Mouse (Mus musculus) CH12.LX (cell line): ENCODE measurements around the gene Morf4l1.

ENCODE experiments used
- CHD2 ChIP-seq: IDR thresholded peaks from 2 replicates; pipeline ENCODE4 v1.6.1; 2011; ENCODE audit warnings: low read length, improper control_type of control experiment
- CTCF ChIP-seq, 2 experiments: IDR thresholded peaks in 1 of 2; conservative IDR thresholded peaks in 1 of 2; 2 replicates each; pipeline ENCODE4 v1.5.1; 2011 to 2012; ENCODE audit warnings: low read depth in 2 of 2, low read length in 2 of 2, improper control_type of control experiment in 1 of 2, inconsistent platforms in 1 of 2, mild to moderate bottlenecking in 1 of 2, moderate library complexity in 1 of 2
- EP300 ChIP-seq: IDR thresholded peaks from 2 replicates; pipeline ENCODE4 v1.6.1; 2011; ENCODE audit warnings: low read length, improper control_type of control experiment
- HCFC1 ChIP-seq: IDR thresholded peaks from 2 replicates; pipeline ENCODE4 v1.6.1; 2012; ENCODE audit warnings: low read depth, mild to moderate bottlenecking, inconsistent platforms, low read length, improper control_type of control experiment
- MAX ChIP-seq: IDR thresholded peaks from 2 replicates; pipeline ENCODE4 v1.6.1; 2011; ENCODE audit warnings: low read length, improper control_type of control experiment
- MEF2A ChIP-seq: IDR thresholded peaks from 2 replicates; pipeline ENCODE4 v1.6.1; 2014; ENCODE audit warnings: low read depth, mild to moderate bottlenecking, inconsistent platforms, low read length, improper control_type of control experiment, borderline replicate concordance
- MXI1 ChIP-seq: IDR thresholded peaks from 2 replicates; pipeline ENCODE4 v1.6.1; 2011; ENCODE audit warnings: mild to moderate bottlenecking, low read depth, low read length, improper control_type of control experiment
- POLR2A ChIP-seq: IDR thresholded peaks from 2 replicates; pipeline ENCODE4 v1.6.1; 2011; ENCODE audit warnings: low read depth, mild to moderate bottlenecking, improper control_type of control experiment, low read length
- RAD21 ChIP-seq: IDR thresholded peaks from 2 replicates; pipeline ENCODE4 v1.6.1; 2011; ENCODE audit warnings: low read depth, mild to moderate bottlenecking, low read length, improper control_type of control experiment, moderate library complexity
- TBP ChIP-seq: conservative IDR thresholded peaks from 2 replicates; pipeline ENCODE4 v1.6.1; 2011; ENCODE audit warnings: low read depth, low read length, improper control_type of control experiment
- ZC3H11A ChIP-seq: IDR thresholded peaks from 2 replicates; pipeline ENCODE4 v1.6.1; 2012; ENCODE audit warnings: low read depth, mild to moderate bottlenecking, inconsistent platforms, low read length, improper control_type of control experiment

DNA sequence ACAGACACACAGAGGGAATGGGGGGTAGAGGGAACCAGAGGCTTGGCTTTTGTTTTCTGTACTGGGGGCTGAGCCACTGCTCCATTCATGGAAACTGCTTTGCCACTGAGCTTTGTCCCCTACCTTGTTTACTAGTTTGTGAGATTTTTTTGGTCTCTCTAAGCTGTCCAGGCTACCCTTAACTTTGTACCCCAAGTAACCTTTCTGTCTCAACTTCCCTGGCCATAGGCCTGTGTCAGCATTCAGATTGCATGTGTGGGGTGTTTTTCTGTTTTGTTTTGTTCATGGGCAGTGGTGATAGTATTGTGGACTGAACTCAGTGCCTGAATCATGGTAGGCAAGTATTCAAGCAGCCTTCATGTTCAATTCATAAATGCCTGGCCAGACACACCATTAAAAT lies 6.3 kb downstream of the Morf4l1 start:
- TF ChIP-seq CHD2 (no peak), POLR2A (no peak), MXI1 (no peak), MAX (no peak), ZC3H11A (no peak), TBP (no peak), HCFC1 (no peak), EP300 (no peak), RAD21 (no peak), CTCF (conservative IDR thresholded peaks at IDR 0.05 in 1 of 2, IDR thresholded peaks at IDR 0.05 in 1 of 2; ENCODE audit: low read depth in 2 of 2, low read length in 2 of 2) (no peak), MEF2A (no peak)
